Mouse (Mus musculus): ENCODE results near the gene Tab1.

GRCm38 (mm10) chr15:80153757-80154156, 20.8 kb downstream of the Tab1 start:
- TF ChIP-seq EP300 (IDR thresholded peaks at IDR 0.05; ENCODE audit: low read length): no peak
- TF ChIP-seq MAZ (IDR thresholded peaks at IDR 0.05; ENCODE audit: low read depth, low read length): no peak
- no peak for TF ChIP-seq POLR2A (IDR thresholded peaks at IDR 0.05; ENCODE audit: low read depth, low read length)
- no peak for TF ChIP-seq MXI1 (IDR thresholded peaks at IDR 0.05; ENCODE audit: low read depth, low read length)
- TF ChIP-seq TCF12 (IDR thresholded peaks at IDR 0.05; ENCODE audit: low read depth, low read length): no peak
- no peak for TF ChIP-seq RAD21 (IDR thresholded peaks at IDR 0.05; ENCODE audit: low read depth, low read length)
- TF ChIP-seq CTCF (conservative IDR thresholded peaks at IDR 0.05 in 1 of 2, IDR thresholded peaks at IDR 0.05 in 1 of 2; ENCODE audit: low read depth in 2 of 2, low read length in 2 of 2): no peak
- TF ChIP-seq USF2 (conservative IDR thresholded peaks at IDR 0.05; ENCODE audit: low read depth, low read length): no peak
- no peak for TF ChIP-seq ELF1 (IDR thresholded peaks at IDR 0.05; ENCODE audit: low read depth, low read length)
- no peak for TF ChIP-seq POLR2AphosphoS2 (IDR thresholded peaks at IDR 0.05; ENCODE audit: low read depth, low read length)
- no peak for TF ChIP-seq NELFE (IDR thresholded peaks at IDR 0.05; ENCODE audit: low read depth, low read length)
- TF ChIP-seq USF1 (IDR thresholded peaks at IDR 0.05; ENCODE audit: low read depth, low read length): no peak

All from CH12.LX (cell line).